Mouse (Mus musculus): ENCODE results near the gene Smim10l2a.

Gene Smim10l2a

GRCm38 (mm10) chrX:56374431-56375128 is at the start of gene Smim10l2a:
Smim10l2a (plus strand) TSS chrX:56374586.
- peak; percentile 32 to 45 for DNase-seq

- no peak for DNase-seq
Measured at GRCm38 (mm10) chrX:56332046-56332445, 42.3 kb upstream of the Smim10l2a start.

- peak in 1 of 2 experiments; percentile 2 for DNase-seq
Measured at GRCm38 (mm10) chrX:56340305-56340704, 34.1 kb upstream of the Smim10l2a start.

GRCm38 (mm10) chrX:56342921-56343320 is 31.5 kb upstream of the Smim10l2a start:
- no peak for DNase-seq

- peak; percentile 61 to 79 for DNase-seq
Measured at GRCm38 (mm10) chrX:56346176-56346931, 28.0 kb upstream of the Smim10l2a start, which contains the start of gene Zfp449. Zfp449 (plus strand) TSS chrX:56346400.

- DNase-seq, result no peak
Measured at GRCm38 (mm10) chrX:56346932-56347253, 27.5 kb upstream of the Smim10l2a start.

- no peak for DNase-seq
Measured at GRCm38 (mm10) chrX:56380852-56381251, 6.5 kb downstream of the Smim10l2a start.

- DNase-seq, result no peak
Measured at GRCm38 (mm10) chrX:56384142-56384541, 9.8 kb downstream of the Smim10l2a start.

- DNase-seq, result no peak
Measured at GRCm38 (mm10) chrX:56404646-56405045, 30.3 kb downstream of the Smim10l2a start.

- DNase-seq, result no peak
Measured at GRCm38 (mm10) chrX:56405482-56405881, 31.1 kb downstream of the Smim10l2a start.

GRCm38 (mm10) chrX:56406128-56406527 is 31.7 kb downstream of the Smim10l2a start:
- no peak for DNase-seq

- DNase-seq, result no peak
Measured at GRCm38 (mm10) chrX:56416277-56416676, 41.9 kb downstream of the Smim10l2a start.

- DNase-seq, result peak; percentile 2 to 5
Measured at GRCm38 (mm10) chrX:56417541-56417940, 43.2 kb downstream of the Smim10l2a start.
